Mouse (Mus musculus) lung, postnatal 0 days (tissue): ENCODE data around the gene Ermard.
"Not testable (repeated sequence)": the region's sequence is repeated elsewhere in the genome, so short reads cannot be mapped to it uniquely, and the experiment has no call there.

Source experiments
- CTCF ChIP-seq: IDR thresholded peaks from 2 replicates; pipeline ENCODE4 v1.5.1; 2016; ENCODE audit warnings: antibody characterized with exemption, mild to moderate bottlenecking
- EP300 ChIP-seq: IDR thresholded peaks from 2 replicates; pipeline ENCODE4 v1.6.1; 2016; ENCODE audit warnings: antibody characterized with exemption, mild to moderate bottlenecking, control low read depth

DNA sequence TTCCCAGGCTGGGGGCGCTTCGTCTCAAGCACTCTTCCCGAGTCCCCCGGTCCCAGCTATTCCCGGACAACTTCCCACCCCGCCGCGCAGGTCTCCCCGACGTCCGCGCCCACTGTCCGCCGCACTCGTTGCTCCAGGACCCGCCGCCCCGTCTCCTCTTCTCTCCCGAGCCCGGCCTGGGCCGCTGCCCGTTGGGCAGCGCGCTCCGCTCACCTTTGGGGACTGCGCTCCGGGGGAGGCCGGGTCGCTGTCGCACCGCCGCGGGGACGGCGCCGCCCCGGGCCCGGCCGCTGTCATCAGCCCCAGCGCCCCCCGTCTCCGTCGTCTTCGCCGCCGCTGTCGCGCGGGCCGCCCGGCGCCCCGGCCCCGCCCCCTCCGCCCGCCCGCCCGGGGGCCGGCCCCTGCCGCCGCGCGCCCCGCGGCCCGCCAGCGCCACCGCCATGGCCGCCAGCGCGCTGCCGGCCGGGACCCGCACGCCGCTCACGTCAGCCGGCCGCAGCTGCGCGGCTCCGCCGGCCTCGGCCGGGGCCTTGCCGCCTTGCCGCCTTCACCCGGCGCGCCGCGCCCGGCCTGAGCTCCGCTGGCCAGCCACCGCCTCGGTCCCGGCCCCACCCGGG lies 48.4 kb upstream of the Ermard start:
- TF ChIP-seq CTCF, EP300: not testable (repeated sequence)
